Mouse (Mus musculus): Measurements from ENCODE around the gene Etv6.

GRCm38 (mm10) chr6:134148443-134148942 is 113.0 kb downstream of the Etv6 start:
- TF ChIP-seq CTCF (conservative IDR thresholded peaks at IDR 0.05; ENCODE audit: low read length) (no peak), POU5F1 (IDR thresholded peaks at IDR 0.05; ENCODE audit: borderline replicate concordance, low read length) (no peak)
